Mouse (Mus musculus): ENCODE data around the gene Supt6. TPM values are rescaled to one million over a fixed set of nuclear protein-coding genes. Genes with fewer than 3 reads are reported as not detected.
"Not testable (repeated sequence)": the region's sequence is repeated elsewhere in the genome, so short reads cannot be mapped to it uniquely, and the experiment has no call there.

The Supt6 gene
- polyA plus RNA-seq, 1 experiment from 2014 or later = 22.9 TPM

- WGBS = 5% methylated on average over 30 of the region's 30 CpGs
- H3K4me1 ChIP-seq = peaks cover 22% of the 10 kb centered on the region
- ATAC-seq (ENCODE audit: low FRiP score) = 0 out of 2 replicates have a peak, but pooled peaks have one; percentile 39
- H3K9me3 ChIP-seq (replicated peaks) = no peaks in the 10 kb centered on the region
- peaks cover 31% of the 10 kb centered on the region for H3K36me3 ChIP-seq
- H3K4me3 ChIP-seq (replicated peaks) = peak overlapping the region; percentile 36
- H3K27ac ChIP-seq (replicated peaks) = no peak overlapping the region
- H3K4me2 ChIP-seq = peak overlapping the region; percentile 49
- H3K27me3 ChIP-seq (replicated peaks) = no peaks in the 10 kb centered on the region
- H3K9ac ChIP-seq (replicated peaks) = 0 out of 2 replicates have a peak overlapping the region, but pooled peaks have one; percentile 23
Measured at GRCm38 (mm10) chr11:78194411-78195100, 51.2 kb downstream of the Supt6 start.

DNA sequence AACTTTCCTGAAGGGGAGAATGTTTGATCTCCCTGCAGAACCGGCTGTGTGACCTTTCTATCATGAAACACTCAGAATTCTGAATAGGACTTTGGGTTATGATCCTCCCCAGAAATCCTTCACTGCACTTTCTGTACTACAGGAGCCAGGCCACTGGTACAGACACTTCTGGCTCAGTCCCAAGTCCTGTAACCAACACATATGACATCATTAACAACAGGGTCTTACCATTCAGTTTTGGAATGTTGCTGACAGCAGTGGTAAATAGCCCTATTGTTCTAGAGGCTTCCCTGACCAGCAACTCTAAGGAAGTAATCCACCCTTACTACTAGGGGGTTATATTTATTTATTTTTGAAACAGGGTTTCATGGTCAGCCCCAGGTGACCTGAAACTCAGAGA lies 52.7 kb downstream of the Supt6 start, which contains the start of gene Proca1:
TSS of gene Proca1 (plus strand) at position 280 of the 400 bp plus-strand sequence.
- WGBS = 92% methylated on average over 1 of the region's 1 CpGs
- no peak for ATAC-seq (ENCODE audit: low FRiP score)
- peaks cover 31% of the 10 kb centered on the region for H3K36me3 ChIP-seq
- H3K9me3 ChIP-seq (replicated peaks) = no peaks in the 10 kb centered on the region
- peak within 1 kb of the TSS; percentile 36 for H3K4me3 ChIP-seq (replicated peaks)
- H3K27me3 ChIP-seq (replicated peaks) = no peaks in the 10 kb centered on the region
- H3K4me1 ChIP-seq = peaks cover 28% of the 10 kb centered on the region
- H3K4me2 ChIP-seq = peak within 1 kb of the TSS; percentile 49
- no peak within 1 kb of the TSS for H3K27ac ChIP-seq (replicated peaks)
- no peak within 1 kb of the TSS for H3K9ac ChIP-seq (replicated peaks)

DNA sequence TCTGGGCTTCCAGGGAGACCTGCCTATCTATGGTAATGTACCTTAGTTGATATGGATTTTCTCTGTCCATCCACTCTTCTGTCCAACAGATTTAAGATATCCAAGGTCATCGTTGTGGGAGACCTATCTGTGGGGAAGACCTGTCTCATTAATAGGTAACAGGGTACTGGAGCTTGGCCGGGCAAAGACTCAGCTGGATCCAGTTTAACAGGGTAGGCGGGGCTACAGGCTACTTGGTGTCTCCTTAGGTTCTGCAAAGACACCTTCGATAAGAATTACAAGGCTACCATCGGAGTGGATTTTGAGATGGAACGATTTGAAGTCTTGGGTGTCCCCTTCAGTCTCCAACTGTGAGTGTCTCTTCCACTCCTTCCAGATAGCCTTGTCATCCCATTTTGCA lies 55.7 kb downstream of the Supt6 start:
- H3K4me2 ChIP-seq = peak overlapping the region; percentile 67
- ATAC-seq (ENCODE audit: low FRiP score) = no peak
- H3K9me3 ChIP-seq (replicated peaks) = no peaks in the 10 kb centered on the region
- peaks cover 31% of the 10 kb centered on the region for H3K36me3 ChIP-seq
- H3K4me3 ChIP-seq (replicated peaks) = peak overlapping the region; percentile 73
- H3K27me3 ChIP-seq (replicated peaks) = no peaks in the 10 kb centered on the region
- peak overlapping the region; percentile 83 for H3K9ac ChIP-seq (replicated peaks)
- peaks cover 38% of the 10 kb centered on the region for H3K4me1 ChIP-seq
- peak overlapping the region; percentile 94 for H3K27ac ChIP-seq (replicated peaks)
- 69% methylated on average over 6 of the region's 6 CpGs for WGBS

GRCm38 (mm10) chr11:78189234-78190040 lies 56.4 kb downstream of the Supt6 start:
- H3K4me3 ChIP-seq (replicated peaks) = peak overlapping the region; percentile 73
- H3K9ac ChIP-seq (replicated peaks) = peak overlapping the region; percentile 83
- ATAC-seq (ENCODE audit: low FRiP score) = peak; percentile 80
- peak overlapping the region; percentile 94 for H3K27ac ChIP-seq (replicated peaks)
- peaks cover 33% of the 10 kb centered on the region for H3K4me1 ChIP-seq
- WGBS = under 1% methylated on average over 41 of the region's 42 CpGs
- peaks cover 31% of the 10 kb centered on the region for H3K36me3 ChIP-seq
- no peaks in the 10 kb centered on the region for H3K9me3 ChIP-seq (replicated peaks)
- peak overlapping the region; percentile 67 for H3K4me2 ChIP-seq
- no peaks in the 10 kb centered on the region for H3K27me3 ChIP-seq (replicated peaks)

DNA sequence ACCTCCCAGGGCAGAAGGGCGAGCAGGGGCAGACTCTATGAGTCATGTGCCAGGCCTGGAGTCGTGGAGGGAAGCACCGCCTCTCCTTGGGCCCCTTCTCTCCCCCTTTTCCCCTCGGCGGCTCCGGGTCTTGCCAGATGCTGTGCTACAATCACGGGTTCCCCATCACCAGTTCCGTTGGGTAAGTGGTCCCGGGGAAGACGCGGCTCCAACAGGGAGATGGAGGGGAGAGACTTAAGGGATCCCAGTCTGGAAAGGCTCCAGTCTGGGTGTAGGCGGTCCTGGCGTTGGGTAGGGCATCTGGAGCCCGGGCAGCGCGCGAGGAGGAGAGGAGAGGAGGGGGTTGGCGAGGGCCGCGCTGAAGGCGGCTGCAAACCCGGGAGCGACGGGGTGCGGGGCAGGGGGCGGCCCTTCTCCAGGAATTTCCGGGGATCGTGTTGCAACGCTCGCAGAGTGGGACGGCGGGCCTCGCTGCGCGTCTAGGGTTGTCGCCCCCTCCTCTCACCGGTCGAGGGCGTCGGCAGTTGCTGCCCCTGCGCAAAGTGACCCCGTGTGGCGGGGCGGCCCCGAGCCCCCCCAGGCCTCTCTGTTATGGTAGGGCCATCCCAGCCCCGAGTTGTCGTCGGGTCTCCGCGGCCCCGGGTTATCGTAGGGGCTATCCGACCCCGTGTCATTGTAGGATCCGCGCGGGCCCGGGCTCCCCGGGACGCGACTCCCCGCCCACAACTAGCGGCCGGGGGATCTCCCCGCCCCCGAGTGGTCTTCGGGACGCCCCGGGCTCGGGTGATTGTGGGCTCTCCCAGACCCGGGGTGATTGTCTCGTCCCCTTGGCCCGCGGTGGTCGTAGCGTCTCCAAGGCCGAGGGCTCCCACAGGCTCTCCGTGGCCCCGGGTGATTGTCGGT lies 57.2 kb downstream of the Supt6 start, which contains the start of gene Rab34:
TSS of gene Rab34 (plus strand) at position 100 of the 903 bp plus-strand sequence.
- H3K36me3 ChIP-seq = peaks cover 30% of the 10 kb centered on the region
- H3K9ac ChIP-seq (replicated peaks) = peak within 1 kb of the TSS; percentile 83
- H3K27me3 ChIP-seq (replicated peaks) = no peaks in the 10 kb centered on the region
- ATAC-seq (ENCODE audit: low FRiP score) = peak; percentile 72
- H3K4me2 ChIP-seq = peak within 1 kb of the TSS; percentile 67
- peak within 1 kb of the TSS; percentile 73 for H3K4me3 ChIP-seq (replicated peaks)
- H3K4me1 ChIP-seq = peaks cover 34% of the 10 kb centered on the region
- H3K9me3 ChIP-seq (replicated peaks) = no peaks in the 10 kb centered on the region
- WGBS = under 1% methylated on average over 78 of the region's 80 CpGs
- H3K27ac ChIP-seq (replicated peaks) = peak within 1 kb of the TSS; percentile 94

- Histone ChIP-seq H3K36me3 (peaks cover 18% of the 10 kb centered on the region), H3K4me1 (peaks cover 53% of the 10 kb centered on the region)
- WGBS = 97% methylated on average over 6 of the region's 6 CpGs
- not testable (repeated sequence) for H3K4me3 ChIP-seq (replicated peaks); H3K9ac ChIP-seq (replicated peaks); ATAC-seq (ENCODE audit: low FRiP score); H3K27ac ChIP-seq (replicated peaks); H3K4me2 ChIP-seq; H3K27me3 ChIP-seq (replicated peaks); H3K9me3 ChIP-seq (replicated peaks)
Measured at GRCm38 (mm10) chr11:78184702-78185101, 61.1 kb downstream of the Supt6 start.

DNA sequence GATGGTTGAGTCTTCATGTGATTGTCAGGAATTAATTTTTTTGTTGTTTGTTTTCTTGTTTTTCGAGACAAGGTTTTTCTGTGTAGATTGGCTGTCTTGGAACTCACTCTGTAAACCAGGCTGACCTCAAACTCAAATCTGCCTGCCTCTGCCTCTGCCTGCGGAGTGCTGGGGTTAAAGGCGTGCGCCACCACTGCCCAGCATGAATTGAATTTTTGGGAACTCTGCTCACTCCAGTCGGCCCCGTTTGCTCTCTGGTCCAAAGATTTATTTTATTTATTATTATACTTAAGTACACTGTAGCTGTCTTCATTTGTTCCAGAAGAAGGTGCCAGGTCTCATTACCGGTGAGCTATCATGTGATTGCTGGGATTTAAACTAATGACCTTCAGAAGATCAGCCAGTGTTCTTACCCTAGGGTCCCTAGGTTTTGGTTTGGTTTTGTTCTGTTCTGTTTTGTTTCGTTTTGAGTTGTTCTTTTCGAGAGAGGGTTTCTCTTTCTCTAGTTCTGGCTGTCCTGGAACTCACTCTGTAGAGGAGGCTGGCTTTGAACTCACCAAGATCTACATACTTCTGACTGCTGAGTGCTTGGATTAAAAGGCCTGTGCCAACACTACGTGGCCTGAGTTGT lies 61.8 kb downstream of the Supt6 start:
- peaks cover 54% of the 10 kb centered on the region for H3K4me1 ChIP-seq
- H3K27ac ChIP-seq (replicated peaks) = peak overlapping the region; percentile 95
- peaks cover 24% of the 10 kb centered on the region for H3K36me3 ChIP-seq
- H3K9me3 ChIP-seq (replicated peaks) = no peaks in the 10 kb centered on the region
- H3K4me2 ChIP-seq = peak overlapping the region; percentile 66
- H3K4me3 ChIP-seq (replicated peaks) = peak overlapping the region; percentile 78
- peak overlapping the region; percentile 87; the same call in 1 of the 2 replicates for H3K9ac ChIP-seq (replicated peaks)
- WGBS = 49% methylated on average over 10 of the region's 10 CpGs
- no peak for ATAC-seq (ENCODE audit: low FRiP score)
- H3K27me3 ChIP-seq (replicated peaks) = no peaks in the 10 kb centered on the region

DNA sequence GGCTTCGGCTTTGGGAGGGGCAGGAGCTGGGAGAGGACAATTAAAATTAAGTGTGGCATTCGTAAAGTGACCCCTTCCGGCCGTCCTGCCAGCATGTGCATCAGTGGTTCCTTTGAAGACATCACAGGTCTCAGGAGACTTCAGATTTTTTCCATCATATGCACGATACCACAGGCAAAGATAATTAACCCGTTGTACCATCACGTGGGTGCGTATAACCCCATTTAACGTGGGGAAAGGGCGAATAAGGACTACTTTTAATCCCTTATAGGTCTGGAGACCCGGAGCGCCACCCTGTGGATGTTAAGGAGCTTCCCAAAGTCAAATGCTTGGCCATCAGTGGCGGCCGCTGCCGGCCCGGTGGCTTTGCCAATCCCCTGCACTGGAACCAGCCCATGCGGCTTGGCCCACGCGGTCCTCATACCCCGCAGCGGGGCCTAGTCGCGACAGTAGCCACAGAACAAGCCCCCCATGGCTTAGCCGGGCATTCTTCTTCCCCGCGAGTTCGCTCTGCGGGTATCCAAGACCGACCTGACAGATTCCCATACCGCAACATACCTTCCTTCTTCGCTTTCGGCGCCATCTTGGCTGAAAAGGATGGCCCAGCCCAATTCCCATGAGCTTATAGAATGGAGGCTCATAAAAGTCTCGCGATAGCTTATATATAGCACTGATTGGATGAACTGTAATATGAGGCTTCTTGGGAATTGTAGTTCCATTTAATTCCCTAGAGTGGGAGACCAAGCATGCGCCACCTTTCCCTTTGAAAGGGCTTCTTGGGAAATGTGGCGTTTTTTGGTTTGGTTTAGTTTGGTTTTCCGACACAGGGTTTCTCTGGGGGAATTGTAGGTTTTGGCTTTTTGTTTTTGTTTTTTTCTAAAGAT lies 62.6 kb downstream of the Supt6 start, which contains the start of gene Rpl23a:
TSS of gene Rpl23a (minus strand) at position 624 of the 884 bp plus-strand sequence.
- Histone ChIP-seq H3K4me3 (replicated peaks) (peak within 1 kb of the TSS; percentile 78), H3K36me3 (peaks cover 24% of the 10 kb centered on the region), H3K4me2 (peak within 1 kb of the TSS; percentile 66), H3K9me3 (replicated peaks) (no peaks in the 10 kb centered on the region), H3K9ac (replicated peaks) (peak within 1 kb of the TSS; percentile 87), H3K27ac (replicated peaks) (peak within 1 kb of the TSS; percentile 95), H3K27me3 (replicated peaks) (no peaks in the 10 kb centered on the region), H3K4me1 (peaks cover 60% of the 10 kb centered on the region)
- 0% methylated on average over 38 of the region's 38 CpGs for WGBS
- ATAC-seq (ENCODE audit: low FRiP score) = peak; percentile 92

DNA sequence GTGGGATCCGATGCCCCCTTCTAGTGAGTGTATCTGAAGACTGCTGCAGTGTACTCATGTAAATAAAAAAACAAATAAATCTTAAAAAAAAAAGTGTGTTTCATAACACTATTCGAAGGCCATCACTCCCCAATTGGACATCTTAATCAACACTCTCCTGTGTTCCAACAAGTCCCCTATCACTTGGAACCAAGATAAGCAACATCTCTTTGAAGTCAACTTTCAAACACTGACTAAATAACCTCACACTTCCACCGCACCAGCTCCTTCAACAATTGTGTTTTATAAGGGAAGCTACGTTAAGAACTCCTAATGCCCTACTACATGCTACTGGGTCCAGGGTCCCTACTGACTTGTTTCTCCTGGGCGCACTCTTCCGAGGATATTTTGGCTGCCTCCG lies 63.3 kb downstream of the Supt6 start:
- Histone ChIP-seq H3K9me3 (replicated peaks) (no peaks in the 10 kb centered on the region), H3K36me3 (peaks cover 24% of the 10 kb centered on the region), H3K9ac (replicated peaks) (peak overlapping the region; percentile 87), H3K4me1 (peaks cover 62% of the 10 kb centered on the region), H3K27ac (replicated peaks) (peak overlapping the region; percentile 95), H3K27me3 (replicated peaks) (no peaks in the 10 kb centered on the region), H3K4me3 (replicated peaks) (peak overlapping the region; percentile 78), H3K4me2 (peak overlapping the region; percentile 66)
- ATAC-seq (ENCODE audit: low FRiP score) = no peak
- 10% methylated on average over 7 of the region's 7 CpGs for whole genome bisulfite sequencing

DNA sequence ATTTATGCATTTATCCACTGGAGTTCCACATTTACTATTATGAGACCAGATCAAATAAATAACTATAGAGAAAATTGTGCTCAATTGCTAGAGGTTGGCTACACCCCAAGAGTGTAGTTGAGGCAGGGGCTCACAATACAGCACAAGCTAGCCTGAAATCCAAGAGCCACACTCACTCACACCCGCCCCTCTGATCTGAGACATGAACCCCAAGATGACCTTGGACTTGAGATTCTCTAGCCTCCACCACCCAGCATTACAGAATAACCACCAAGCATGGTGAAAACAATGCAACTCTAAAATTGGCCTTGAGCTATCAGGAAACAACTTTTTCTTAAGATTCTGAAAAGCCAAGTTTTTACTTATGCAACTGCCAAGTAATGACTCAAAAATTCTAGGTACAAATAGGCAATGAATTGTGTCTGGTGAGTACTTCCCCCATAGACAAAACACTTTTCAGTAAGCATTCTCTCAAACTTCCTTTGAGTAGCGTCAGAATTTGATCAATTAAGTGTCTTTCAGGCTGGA lies 63.9 kb downstream of the Supt6 start:
- H3K4me2 ChIP-seq = peak overlapping the region; percentile 66
- peak overlapping the region; percentile 78 for H3K4me3 ChIP-seq (replicated peaks)
- H3K4me1 ChIP-seq = peaks cover 62% of the 10 kb centered on the region
- no peak for ATAC-seq (ENCODE audit: low FRiP score)
- peaks cover 24% of the 10 kb centered on the region for H3K36me3 ChIP-seq
- H3K9me3 ChIP-seq (replicated peaks) = no peaks in the 10 kb centered on the region
- no peaks in the 10 kb centered on the region for H3K27me3 ChIP-seq (replicated peaks)
- H3K9ac ChIP-seq (replicated peaks) = peak overlapping the region; percentile 87
- no peak overlapping the region for H3K27ac ChIP-seq (replicated peaks)
- WGBS = 51% methylated on average over 2 of the region's 2 CpGs
